Mouse (Mus musculus): ENCODE data around the gene Dusp3. TPM values are rescaled to one million over a fixed set of nuclear protein-coding genes. Genes with fewer than 3 reads are reported as not detected.
A peak's percentile ranks its signal among the peaks of the same experiment; 100 is the strongest.

Dusp3 gene
- 100 to 1,000 TPM; 145 to 154 TPM for total RNA-seq (2021)

- DNase-seq (ENCODE audit: extremely low spot score in 1 of 2, low spot score in 1 of 2) = no peak
Observed at GRCm38 (mm10) chr11:101986913-101987312, at the start of gene Dusp3. TSS of gene Dusp3 (minus strand) at chr11:101987013.

- no peak for DNase-seq (ENCODE audit: extremely low spot score in 1 of 2, low spot score in 1 of 2)
Observed at GRCm38 (mm10) chr11:102036336-102036735, 49.5 kb upstream of the Dusp3 start.

- no peak for DNase-seq (ENCODE audit: extremely low spot score in 1 of 2, low spot score in 1 of 2)
Observed at GRCm38 (mm10) chr11:102035456-102035960, 48.7 kb upstream of the Dusp3 start.

- no peak for DNase-seq (ENCODE audit: extremely low spot score in 1 of 2, low spot score in 1 of 2)
Observed at GRCm38 (mm10) chr11:102034887-102035286, 48.1 kb upstream of the Dusp3 start.

- DNase-seq (ENCODE audit: extremely low spot score in 1 of 2, low spot score in 1 of 2) = no peak
Observed at GRCm38 (mm10) chr11:102033055-102033591, 46.3 kb upstream of the Dusp3 start.

GRCm38 (mm10) chr11:102031149-102031548 lies 44.3 kb upstream of the Dusp3 start:
- DNase-seq (ENCODE audit: extremely low spot score in 1 of 2, low spot score in 1 of 2) = no peak

GRCm38 (mm10) chr11:102029966-102030365 lies 43.2 kb upstream of the Dusp3 start:
- DNase-seq (ENCODE audit: extremely low spot score in 1 of 2, low spot score in 1 of 2) = no peak

GRCm38 (mm10) chr11:102029304-102029703 lies 42.5 kb upstream of the Dusp3 start:
- no peak for DNase-seq (ENCODE audit: extremely low spot score in 1 of 2, low spot score in 1 of 2)

- DNase-seq (ENCODE audit: extremely low spot score in 1 of 2, low spot score in 1 of 2) = no peak
Observed at GRCm38 (mm10) chr11:102028087-102028816, 41.4 kb upstream of the Dusp3 start, which contains the start of gene Mpp3. TSS of gene Mpp3 (minus strand) at chr11:102028461.

GRCm38 (mm10) chr11:102027361-102028017 lies 40.7 kb upstream of the Dusp3 start:
- DNase-seq (ENCODE audit: extremely low spot score in 1 of 2, low spot score in 1 of 2) = no peak

- peak; percentile 49 to 60 for DNase-seq (ENCODE audit: extremely low spot score in 1 of 2, low spot score in 1 of 2)
Observed at GRCm38 (mm10) chr11:102026694-102027360, 40.0 kb upstream of the Dusp3 start.

- no peak for DNase-seq (ENCODE audit: extremely low spot score in 1 of 2, low spot score in 1 of 2)
Observed at GRCm38 (mm10) chr11:102025991-102026660, 39.3 kb upstream of the Dusp3 start.

GRCm38 (mm10) chr11:102025354-102025753 lies 38.5 kb upstream of the Dusp3 start:
- DNase-seq (ENCODE audit: extremely low spot score in 1 of 2, low spot score in 1 of 2) = no peak

GRCm38 (mm10) chr11:102024875-102025274 lies 38.1 kb upstream of the Dusp3 start:
- DNase-seq (ENCODE audit: extremely low spot score in 1 of 2, low spot score in 1 of 2) = no peak

- DNase-seq (ENCODE audit: extremely low spot score in 1 of 2, low spot score in 1 of 2) = no peak
Observed at GRCm38 (mm10) chr11:102024084-102024758, 37.4 kb upstream of the Dusp3 start.

GRCm38 (mm10) chr11:102023406-102023805 lies 36.6 kb upstream of the Dusp3 start:
- DNase-seq (ENCODE audit: extremely low spot score in 1 of 2, low spot score in 1 of 2) = no peak

- no peak for DNase-seq (ENCODE audit: extremely low spot score in 1 of 2, low spot score in 1 of 2)
Observed at GRCm38 (mm10) chr11:102021196-102021595, 34.4 kb upstream of the Dusp3 start.

GRCm38 (mm10) chr11:102019736-102020135 lies 32.9 kb upstream of the Dusp3 start:
- no peak for DNase-seq (ENCODE audit: extremely low spot score in 1 of 2, low spot score in 1 of 2)

GRCm38 (mm10) chr11:102016136-102016535 lies 29.3 kb upstream of the Dusp3 start:
- DNase-seq (ENCODE audit: extremely low spot score in 1 of 2, low spot score in 1 of 2) = no peak

- no peak for DNase-seq (ENCODE audit: extremely low spot score in 1 of 2, low spot score in 1 of 2)
Observed at GRCm38 (mm10) chr11:102015472-102015871, 28.7 kb upstream of the Dusp3 start.

Data from layer of hippocampus, postnatal 25 days (tissue).